Mouse (Mus musculus): Measurements from ENCODE around the gene Trpm6. TPM values are rescaled to one million over a fixed set of nuclear protein-coding genes. Genes with fewer than 3 reads are reported as not detected.

Gene Trpm6
- total RNA-seq, 4 experiments from 2014 or later = 0.28 to 0.68 (median 0.50) TPM

GRCm38 (mm10) chr19:18771048-18771447, 21.3 kb downstream of the Trpm6 start:
- DNase-seq (ENCODE audit: low spot score in 2 of 2) = no peak

GRCm38 (mm10) chr19:18771561-18771960, 21.8 kb downstream of the Trpm6 start:
- DNase-seq (ENCODE audit: low spot score in 2 of 2) = no peak

- no peak for DNase-seq (ENCODE audit: low spot score in 2 of 2)
These were observed 23.2 kb downstream of the Trpm6 start for GRCm38 (mm10) chr19:18772888-18773488.

- DNase-seq (ENCODE audit: low spot score in 2 of 2) = no peak
These were observed 24.3 kb downstream of the Trpm6 start for GRCm38 (mm10) chr19:18774085-18774484.

GRCm38 (mm10) chr19:18799646-18800045, 49.9 kb downstream of the Trpm6 start:
- DNase-seq (ENCODE audit: low spot score in 2 of 2) = no peak

- DNase-seq (ENCODE audit: low spot score in 2 of 2) = no peak
These were observed 61.5 kb downstream of the Trpm6 start for GRCm38 (mm10) chr19:18811264-18811663.

- no peak for DNase-seq (ENCODE audit: low spot score in 2 of 2)
These were observed 65.4 kb downstream of the Trpm6 start for GRCm38 (mm10) chr19:18815170-18815569.

GRCm38 (mm10) chr19:18817425-18817824, 67.6 kb downstream of the Trpm6 start:
- no peak for DNase-seq (ENCODE audit: low spot score in 2 of 2)

- DNase-seq (ENCODE audit: low spot score in 2 of 2) = no peak
These were observed 78.8 kb downstream of the Trpm6 start for GRCm38 (mm10) chr19:18828601-18829000.

GRCm38 (mm10) chr19:18831196-18831595, 81.4 kb downstream of the Trpm6 start:
- DNase-seq (ENCODE audit: low spot score in 2 of 2) = no peak

GRCm38 (mm10) chr19:18834971-18835370, 85.2 kb downstream of the Trpm6 start:
- peak; percentile 18 to 57 for DNase-seq (ENCODE audit: low spot score in 2 of 2)

GRCm38 (mm10) chr19:18841789-18842562, 92.2 kb downstream of the Trpm6 start:
- no peak for DNase-seq (ENCODE audit: low spot score in 2 of 2)

- DNase-seq (ENCODE audit: low spot score in 2 of 2) = no peak
These were observed 92.8 kb downstream of the Trpm6 start for GRCm38 (mm10) chr19:18842626-18843025.

GRCm38 (mm10) chr19:18846336-18846735, 96.6 kb downstream of the Trpm6 start:
- DNase-seq (ENCODE audit: low spot score in 2 of 2) = no peak

GRCm38 (mm10) chr19:18868311-18868710, 118.5 kb downstream of the Trpm6 start:
- DNase-seq (ENCODE audit: low spot score in 2 of 2) = no peak

GRCm38 (mm10) chr19:18872792-18873569, 123.2 kb downstream of the Trpm6 start:
- peak; percentile 19 to 26 for DNase-seq (ENCODE audit: low spot score in 2 of 2)

GRCm38 (mm10) chr19:18873709-18874644, 124.2 kb downstream of the Trpm6 start:
- DNase-seq (ENCODE audit: low spot score in 2 of 2) = no peak

GRCm38 (mm10) chr19:18879264-18879663, 129.5 kb downstream of the Trpm6 start:
- DNase-seq (ENCODE audit: low spot score in 2 of 2) = no peak

- DNase-seq (ENCODE audit: low spot score in 2 of 2) = no peak
These were observed 131.4 kb downstream of the Trpm6 start for GRCm38 (mm10) chr19:18881162-18881561.

- no peak for DNase-seq (ENCODE audit: low spot score in 2 of 2)
These were observed 138.0 kb downstream of the Trpm6 start for GRCm38 (mm10) chr19:18887646-18888407.

Measured in layer of hippocampus, adult 8-10 months (tissue).